Mouse (Mus musculus): ENCODE measurements around the gene Ugt2a2. TPM values are rescaled to one million over a fixed set of nuclear protein-coding genes. Genes with fewer than 3 reads are reported as not detected.
"Not testable (repeated sequence)": the region's sequence is repeated elsewhere in the genome, so short reads cannot be mapped to it uniquely, and the experiment has no call there.

Gene Ugt2a2
- not detected in 2 replicates for polyA plus RNA-seq (2012; rRNA removed)

DNA sequence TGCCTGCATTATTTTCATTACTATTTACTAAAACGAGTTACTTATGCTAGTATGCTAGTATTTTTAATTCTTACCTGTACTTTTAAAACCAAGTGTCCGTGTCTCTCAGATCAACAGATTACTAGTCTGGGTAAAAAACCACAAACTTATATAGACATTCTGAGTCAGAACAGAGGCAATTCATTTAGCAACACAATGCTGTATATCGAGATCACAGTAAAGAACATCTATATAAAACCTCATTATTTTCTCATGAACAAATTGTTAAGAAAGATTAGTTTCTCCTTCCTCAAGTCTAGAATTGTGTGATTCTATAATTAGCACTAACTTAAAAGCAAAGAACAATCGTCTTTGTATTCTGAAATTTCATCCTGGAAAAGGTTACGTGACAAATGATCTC lies at the start of gene Ugt2a2:
Ugt2a2 (minus strand) TSS at position 101 of the 400 bp plus-strand sequence.
- 73% methylated on average over 5 of the region's 5 CpGs for WGBS
- H3K27ac ChIP-seq (ENCODE audit: insufficient read depth, low read length): no peak within 1 kb of the TSS
- H3K4me1 ChIP-seq (ENCODE audit: control insufficient read depth, insufficient read depth, low read length): no peaks in the 10 kb centered on the region
- no peak for DNase-seq
- no peak within 1 kb of the TSS for H3K4me3 ChIP-seq (replicated peaks; ENCODE audit: insufficient read depth, low read depth, low read length)
- H3K27me3 ChIP-seq (ENCODE audit: control insufficient read depth, insufficient read depth, low read length): no peaks in the 10 kb centered on the region
- TF ChIP-seq CTCF (IDR thresholded peaks at IDR 0.05; ENCODE audit: borderline replicate concordance, insufficient read depth, low read depth, low read length): no peak
- TF ChIP-seq POLR2A (IDR thresholded peaks at IDR 0.05; ENCODE audit: borderline replicate concordance, insufficient read depth, low read length): no peak

DNA sequence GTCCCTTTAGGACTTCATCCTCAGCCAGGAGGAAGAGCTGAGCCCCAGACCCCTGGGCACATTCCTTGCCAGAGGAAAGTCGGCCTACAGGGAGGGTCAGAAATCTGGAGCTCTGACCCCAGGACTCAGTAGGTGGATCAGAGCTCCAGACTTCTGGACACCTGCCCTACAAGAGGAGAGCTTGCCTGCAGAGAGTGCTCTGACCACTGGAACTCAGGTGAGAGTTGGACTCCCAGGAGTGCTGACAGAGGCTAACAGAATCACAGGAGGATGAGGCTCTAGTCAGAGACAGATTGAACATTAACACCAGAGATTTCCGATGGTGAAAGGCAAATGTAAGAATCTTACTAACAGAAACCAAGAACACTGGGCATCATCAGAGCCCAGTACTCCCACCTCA lies 41.5 kb upstream of the Ugt2a2 start:
- not testable (repeated sequence) for H3K27ac ChIP-seq (ENCODE audit: insufficient read depth, low read length); H3K4me1 ChIP-seq (ENCODE audit: control insufficient read depth, insufficient read depth, low read length); H3K27me3 ChIP-seq (ENCODE audit: control insufficient read depth, insufficient read depth, low read length); H3K4me3 ChIP-seq (replicated peaks; ENCODE audit: insufficient read depth, low read depth, low read length); DNase-seq
- 87% methylated on average over 2 of the region's 2 CpGs for WGBS

DNA sequence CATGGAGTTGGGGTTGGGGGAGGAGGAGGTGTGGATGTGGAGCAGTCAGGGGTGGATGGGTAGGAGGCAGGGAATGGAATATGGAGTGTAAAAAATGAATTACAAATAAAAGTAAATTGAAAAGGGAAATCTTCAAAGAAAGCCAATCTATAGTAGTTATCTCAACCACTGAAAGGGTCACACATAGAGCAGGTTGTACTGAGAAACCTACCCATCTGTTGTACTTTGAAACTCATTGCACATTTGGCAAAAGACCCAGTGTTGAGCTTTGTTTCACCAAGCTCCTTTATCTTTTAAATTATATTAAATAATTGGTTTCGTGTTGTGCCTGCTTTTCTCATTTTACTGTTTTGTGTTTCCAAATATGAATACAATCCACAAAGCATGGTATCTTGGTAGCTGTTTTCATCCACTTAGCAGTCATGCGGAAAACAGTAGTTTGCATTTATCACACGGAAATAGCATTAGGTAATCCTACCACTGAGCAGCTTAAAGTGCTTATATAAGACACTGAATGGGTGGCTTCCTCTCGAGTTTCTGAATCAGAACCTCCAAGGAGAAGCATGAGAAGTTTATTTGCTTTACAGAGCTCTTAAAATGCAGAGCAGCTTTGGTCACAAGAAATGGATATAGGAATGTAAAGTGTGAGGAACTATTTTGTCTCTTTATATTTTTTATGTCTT lies 23.9 kb upstream of the Ugt2a2 start:
- 45% methylated on average over 4 of the region's 4 CpGs for WGBS
- no peaks in the 10 kb centered on the region for H3K27me3 ChIP-seq (ENCODE audit: control insufficient read depth, insufficient read depth, low read length)
- no peak for DNase-seq
- no peak overlapping the region for H3K27ac ChIP-seq (ENCODE audit: insufficient read depth, low read length)
- TF ChIP-seq POLR2A (IDR thresholded peaks at IDR 0.05; ENCODE audit: borderline replicate concordance, insufficient read depth, low read length) (no peak), CTCF (IDR thresholded peaks at IDR 0.05; ENCODE audit: borderline replicate concordance, insufficient read depth, low read depth, low read length) (no peak)
- no peaks in the 10 kb centered on the region for H3K4me1 ChIP-seq (ENCODE audit: control insufficient read depth, insufficient read depth, low read length)
- H3K4me3 ChIP-seq (replicated peaks; ENCODE audit: insufficient read depth, low read depth, low read length): no peak overlapping the region

DNA sequence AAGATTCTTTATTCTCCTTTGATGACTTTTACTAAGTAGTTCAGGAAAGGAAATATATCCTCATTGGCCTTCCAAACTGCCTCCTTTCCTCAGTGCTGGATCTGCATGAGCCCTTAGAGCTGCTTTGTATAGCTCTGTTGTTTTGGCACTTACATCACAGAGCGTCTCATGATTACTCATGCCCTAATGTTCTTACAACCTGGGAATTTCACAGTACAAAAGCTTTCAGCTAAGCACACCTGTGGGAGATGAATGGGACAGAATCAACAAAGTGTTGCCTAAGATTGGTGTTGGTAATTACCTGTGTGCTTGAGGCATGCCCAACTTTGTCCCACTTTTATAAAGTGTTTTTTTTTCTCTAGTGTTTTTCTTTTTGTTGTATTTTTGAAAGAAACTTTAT lies 20.6 kb upstream of the Ugt2a2 start:
- H3K27me3 ChIP-seq (ENCODE audit: control insufficient read depth, insufficient read depth, low read length): no peaks in the 10 kb centered on the region
- no peak for TF ChIP-seq CTCF (IDR thresholded peaks at IDR 0.05; ENCODE audit: borderline replicate concordance, insufficient read depth, low read depth, low read length)
- no peak for TF ChIP-seq POLR2A (IDR thresholded peaks at IDR 0.05; ENCODE audit: borderline replicate concordance, insufficient read depth, low read length)
- H3K27ac ChIP-seq (ENCODE audit: insufficient read depth, low read length): no peak overlapping the region
- no peak overlapping the region for H3K4me3 ChIP-seq (replicated peaks; ENCODE audit: insufficient read depth, low read depth, low read length)
- 57% methylated on average over 1 of the region's 1 CpGs for WGBS
- H3K4me1 ChIP-seq (ENCODE audit: control insufficient read depth, insufficient read depth, low read length): no peaks in the 10 kb centered on the region
- DNase-seq: no peak

DNA sequence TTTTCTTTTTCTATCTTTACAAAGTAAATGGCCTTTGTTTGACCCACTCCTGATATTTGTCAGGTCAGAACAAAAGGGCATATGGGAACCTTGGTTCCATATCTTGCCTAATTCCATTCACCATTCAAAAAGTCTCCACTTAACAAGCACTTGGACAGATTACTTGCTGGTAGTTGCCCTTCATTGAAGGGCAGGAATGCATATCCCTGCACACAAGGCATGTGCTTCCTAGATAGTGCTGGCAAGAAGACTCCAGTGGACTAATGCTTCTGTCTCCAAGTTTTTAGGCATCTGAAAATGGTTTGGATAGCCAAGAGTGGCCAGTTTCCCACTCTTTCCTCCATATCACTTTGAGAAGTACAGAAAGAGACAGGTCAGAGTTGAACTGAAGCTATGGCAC lies 17.3 kb upstream of the Ugt2a2 start:
- H3K27me3 ChIP-seq (ENCODE audit: control insufficient read depth, insufficient read depth, low read length): no peaks in the 10 kb centered on the region
- no peak overlapping the region for H3K4me3 ChIP-seq (replicated peaks; ENCODE audit: insufficient read depth, low read depth, low read length)
- TF ChIP-seq POLR2A (IDR thresholded peaks at IDR 0.05; ENCODE audit: borderline replicate concordance, insufficient read depth, low read length): no peak
- TF ChIP-seq CTCF (IDR thresholded peaks at IDR 0.05; ENCODE audit: borderline replicate concordance, insufficient read depth, low read depth, low read length): no peak
- DNase-seq: no peak
- no peak overlapping the region for H3K27ac ChIP-seq (ENCODE audit: insufficient read depth, low read length)
- H3K4me1 ChIP-seq (ENCODE audit: control insufficient read depth, insufficient read depth, low read length): no peaks in the 10 kb centered on the region

DNA sequence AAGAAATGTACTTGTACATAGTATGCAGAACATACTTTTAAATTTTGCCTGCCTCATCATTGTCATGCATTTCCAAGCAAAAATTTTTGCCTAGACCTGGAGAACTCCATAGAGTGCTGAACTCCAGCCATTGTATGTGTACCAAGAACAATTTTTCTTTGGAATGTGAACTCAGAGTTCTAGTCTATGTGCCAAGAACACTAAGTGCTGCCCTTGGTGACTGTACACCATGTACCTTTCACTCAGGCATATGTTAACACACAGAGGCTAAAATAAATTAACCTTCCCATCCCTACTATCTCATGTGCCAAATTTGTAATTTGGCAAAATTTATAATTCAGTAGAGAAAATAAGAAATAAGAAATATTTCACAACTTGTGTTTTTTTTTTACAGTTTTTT lies 16.9 kb upstream of the Ugt2a2 start:
- H3K4me3 ChIP-seq (replicated peaks; ENCODE audit: insufficient read depth, low read depth, low read length): no peak overlapping the region
- no peaks in the 10 kb centered on the region for H3K27me3 ChIP-seq (ENCODE audit: control insufficient read depth, insufficient read depth, low read length)
- no peak for TF ChIP-seq POLR2A (IDR thresholded peaks at IDR 0.05; ENCODE audit: borderline replicate concordance, insufficient read depth, low read length)
- no peak for TF ChIP-seq CTCF (IDR thresholded peaks at IDR 0.05; ENCODE audit: borderline replicate concordance, insufficient read depth, low read depth, low read length)
- no peak overlapping the region for H3K27ac ChIP-seq (ENCODE audit: insufficient read depth, low read length)
- no peak for DNase-seq
- H3K4me1 ChIP-seq (ENCODE audit: control insufficient read depth, insufficient read depth, low read length): no peaks in the 10 kb centered on the region

DNA sequence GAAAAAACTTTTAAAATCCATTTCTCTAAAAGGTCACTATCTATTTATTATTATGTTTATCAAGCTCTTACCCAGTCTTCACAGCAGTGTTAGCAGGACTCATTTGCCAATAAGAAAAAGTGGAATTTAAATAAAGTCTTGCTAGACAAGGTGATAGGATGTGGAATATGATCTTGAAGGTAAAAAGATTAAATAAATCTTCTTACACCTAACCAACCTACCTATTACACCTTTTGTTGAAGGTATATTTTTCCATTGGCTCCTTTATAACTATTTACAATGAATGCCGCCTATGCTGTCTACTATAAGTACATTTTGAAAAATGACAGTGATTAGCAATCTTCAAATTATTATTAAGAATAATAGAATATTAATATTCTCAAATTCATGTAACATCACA lies 8.7 kb upstream of the Ugt2a2 start, which contains the start of gene Ugt2a1:
Ugt2a1 (minus strand) TSS at position 101 of the 400 bp plus-strand sequence.
- H3K27ac ChIP-seq (ENCODE audit: insufficient read depth, low read length): no peak within 1 kb of the TSS
- WGBS: 86% methylated on average over 1 of the region's 1 CpGs
- no peaks in the 10 kb centered on the region for H3K4me1 ChIP-seq (ENCODE audit: control insufficient read depth, insufficient read depth, low read length)
- TF ChIP-seq POLR2A (IDR thresholded peaks at IDR 0.05; ENCODE audit: borderline replicate concordance, insufficient read depth, low read length) (no peak), CTCF (IDR thresholded peaks at IDR 0.05; ENCODE audit: borderline replicate concordance, insufficient read depth, low read depth, low read length) (no peak)
- no peak for DNase-seq
- no peaks in the 10 kb centered on the region for H3K27me3 ChIP-seq (ENCODE audit: control insufficient read depth, insufficient read depth, low read length)
- no peak within 1 kb of the TSS for H3K4me3 ChIP-seq (replicated peaks; ENCODE audit: insufficient read depth, low read depth, low read length)

DNA sequence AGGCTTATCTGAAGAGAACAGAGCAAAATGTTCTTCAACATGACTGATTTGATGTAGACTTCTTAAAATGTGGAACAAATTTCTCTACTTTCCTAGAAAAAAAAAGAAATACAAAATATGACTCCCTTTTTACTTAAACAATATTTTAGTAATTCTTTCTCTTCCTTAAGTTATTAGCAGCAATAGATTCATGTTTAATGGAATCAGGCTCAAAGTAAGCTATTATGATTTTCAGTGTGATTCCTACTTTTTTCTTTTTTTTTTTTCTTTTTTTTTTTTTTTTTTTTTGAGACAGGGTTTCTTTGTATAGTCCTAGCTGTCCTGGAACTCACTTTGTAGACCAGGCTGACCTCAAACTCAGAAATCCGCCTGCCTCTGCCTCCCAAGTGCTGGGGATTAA lies 4.6 kb upstream of the Ugt2a2 start, which contains the start of gene Gm43638:
Gm43638 (minus strand) TSS at position 101 of the 400 bp plus-strand sequence.
- DNase-seq; H3K4me3 ChIP-seq (replicated peaks; ENCODE audit: insufficient read depth, low read depth, low read length); H3K27me3 ChIP-seq (ENCODE audit: control insufficient read depth, insufficient read depth, low read length); H3K27ac ChIP-seq (ENCODE audit: insufficient read depth, low read length); H3K4me1 ChIP-seq (ENCODE audit: control insufficient read depth, insufficient read depth, low read length): not testable (repeated sequence)
- 88% methylated on average over 1 of the region's 1 CpGs for WGBS

All from cerebellum, adult 2 months (tissue).